Mouse (Mus musculus): ENCODE data around the gene Zbtb48. TPM values are rescaled to one million over a fixed set of nuclear protein-coding genes. Genes with fewer than 3 reads are reported as not detected.
"Not testable (repeated sequence)": the region's sequence is repeated elsewhere in the genome, so short reads cannot be mapped to it uniquely, and the experiment has no call there.

Gene Zbtb48
- polyA plus RNA-seq, 1 experiment from 2014 or later, result 16.6 TPM

- peaks cover 11% of the 10 kb centered on the region for H3K4me1 ChIP-seq (ENCODE audit: control insufficient read depth, insufficient read depth, low read length)
- H3K4me2 ChIP-seq (ENCODE audit: low read depth, low read length); H3K27ac ChIP-seq (ENCODE audit: low read length); H3K9ac ChIP-seq (ENCODE audit: low read depth, low read length); H3K4me3 ChIP-seq (ENCODE audit: low read length); ATAC-seq; H3K36me3 ChIP-seq (ENCODE audit: control insufficient read depth, insufficient read depth, low read length); H3K9me3 ChIP-seq (ENCODE audit: control insufficient read depth, low read length); H3K27me3 ChIP-seq (replicated peaks; ENCODE audit: control insufficient read depth, insufficient read depth, low read length): not testable (repeated sequence)
- WGBS, result 91% methylated on average over 6 of the region's 6 CpGs
Observed at GRCm38 (mm10) chr4:152036464-152036863, 9.0 kb upstream of the Zbtb48 start.

DNA sequence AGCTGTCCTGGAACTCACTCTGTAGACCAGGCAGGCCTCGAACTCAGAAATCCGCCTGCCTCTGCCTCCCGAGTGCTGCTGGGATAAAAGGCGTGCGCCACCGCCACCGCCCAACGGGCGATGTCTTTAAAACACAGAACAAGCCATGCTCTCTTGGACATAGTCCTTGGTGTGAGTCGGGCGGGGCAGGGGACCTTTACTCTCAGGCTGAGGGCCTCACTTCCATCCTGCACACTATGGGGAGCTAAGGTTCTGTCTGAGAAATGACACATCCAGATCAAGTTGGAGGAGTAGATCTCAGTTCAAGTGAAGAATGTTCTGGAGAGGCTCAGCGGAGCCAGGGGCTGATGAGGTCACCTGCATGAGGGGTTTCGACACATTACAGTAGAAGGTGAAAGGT, 5.5 kb upstream of the Zbtb48 start:
- Histone ChIP-seq H3K9me3 (ENCODE audit: control insufficient read depth, low read length) (no peaks in the 10 kb centered on the region), H3K4me2 (ENCODE audit: low read depth, low read length) (no peak overlapping the region), H3K4me1 (ENCODE audit: control insufficient read depth, insufficient read depth, low read length) (peaks cover 9% of the 10 kb centered on the region), H3K9ac (ENCODE audit: low read depth, low read length) (peak overlapping the region; percentile 21; the same call in 1 of the 2 replicates), H3K27me3 (replicated peaks; ENCODE audit: control insufficient read depth, insufficient read depth, low read length) (no peaks in the 10 kb centered on the region), H3K36me3 (ENCODE audit: control insufficient read depth, insufficient read depth, low read length) (no peaks in the 10 kb centered on the region), H3K27ac (ENCODE audit: low read length) (no peak overlapping the region), H3K4me3 (ENCODE audit: low read length) (no peak overlapping the region)
- WGBS, result 87% methylated on average over 13 of the region's 13 CpGs
- ATAC-seq, result peak; percentile 63

GRCm38 (mm10) chr4:152029997-152030396, 2.5 kb upstream of the Zbtb48 start:
- no peaks in the 10 kb centered on the region for H3K27me3 ChIP-seq (replicated peaks; ENCODE audit: control insufficient read depth, insufficient read depth, low read length)
- H3K4me3 ChIP-seq (ENCODE audit: low read length), result no peak overlapping the region
- H3K9ac ChIP-seq (ENCODE audit: low read depth, low read length), result no peak overlapping the region
- no peak overlapping the region for H3K27ac ChIP-seq (ENCODE audit: low read length)
- ATAC-seq, result no peak
- no peaks in the 10 kb centered on the region for H3K36me3 ChIP-seq (ENCODE audit: control insufficient read depth, insufficient read depth, low read length)
- H3K4me1 ChIP-seq (ENCODE audit: control insufficient read depth, insufficient read depth, low read length), result peaks cover 29% of the 10 kb centered on the region
- H3K9me3 ChIP-seq (ENCODE audit: control insufficient read depth, low read length), result no peaks in the 10 kb centered on the region
- WGBS, result 83% methylated on average over 4 of the region's 4 CpGs
- H3K4me2 ChIP-seq (ENCODE audit: low read depth, low read length), result no peak overlapping the region

DNA sequence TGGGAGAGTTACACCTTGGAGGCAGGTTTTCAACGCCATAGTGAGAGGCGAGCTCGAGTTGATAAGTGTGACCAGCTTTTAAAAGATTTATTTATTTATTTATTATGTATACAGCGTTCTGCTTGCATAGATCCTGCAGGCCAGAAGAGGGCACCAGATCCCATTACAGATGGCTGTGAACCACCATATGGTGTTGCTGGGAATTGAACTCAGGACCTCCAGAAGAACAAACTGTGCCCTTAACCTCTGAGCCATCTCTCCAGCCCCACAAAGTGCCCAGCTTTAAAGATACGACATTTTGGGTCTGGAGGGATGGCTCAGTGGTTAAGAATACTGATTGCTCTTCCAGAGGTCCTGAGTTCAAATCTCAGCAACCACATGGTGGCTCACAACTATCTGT, 1.6 kb upstream of the Zbtb48 start:
- 45% methylated on average over 5 of the region's 5 CpGs for WGBS
- Histone ChIP-seq H3K4me3 (ENCODE audit: low read length) (no peak overlapping the region), H3K9me3 (ENCODE audit: control insufficient read depth, low read length) (no peaks in the 10 kb centered on the region), H3K4me2 (ENCODE audit: low read depth, low read length) (no peak overlapping the region), H3K9ac (ENCODE audit: low read depth, low read length) (no peak overlapping the region), H3K36me3 (ENCODE audit: control insufficient read depth, insufficient read depth, low read length) (no peaks in the 10 kb centered on the region), H3K27me3 (replicated peaks; ENCODE audit: control insufficient read depth, insufficient read depth, low read length) (no peaks in the 10 kb centered on the region), H3K27ac (ENCODE audit: low read length) (no peak overlapping the region), H3K4me1 (ENCODE audit: control insufficient read depth, insufficient read depth, low read length) (peaks cover 29% of the 10 kb centered on the region)
- ATAC-seq, result no peak

DNA sequence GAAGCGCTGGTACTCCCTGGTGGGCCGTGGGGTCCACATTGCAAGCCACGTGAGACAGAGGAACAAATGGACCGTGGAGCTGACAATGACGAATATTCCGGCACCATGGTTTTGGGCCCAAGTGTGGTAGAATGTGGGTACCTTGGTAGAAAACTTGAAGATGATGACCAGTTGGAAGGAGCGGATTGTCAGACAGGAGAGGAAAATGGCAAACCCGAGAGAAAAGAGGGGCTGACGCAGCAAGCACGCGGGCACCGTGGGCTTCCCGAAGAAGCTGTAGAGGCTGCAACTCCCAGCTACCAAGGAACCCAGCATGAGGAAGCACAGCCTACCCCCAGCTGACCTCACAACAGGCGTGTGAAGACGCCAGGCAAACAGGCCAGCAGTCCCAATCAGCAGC, 985 bp upstream of the Zbtb48 start:
- H3K27ac ChIP-seq (ENCODE audit: low read length), result no peak overlapping the region
- no peak overlapping the region; the same call in 1 of the 2 replicates for H3K4me3 ChIP-seq (ENCODE audit: low read length)
- H3K9me3 ChIP-seq (ENCODE audit: control insufficient read depth, low read length), result no peaks in the 10 kb centered on the region
- peak overlapping the region; percentile 96 for H3K4me2 ChIP-seq (ENCODE audit: low read depth, low read length)
- H3K27me3 ChIP-seq (replicated peaks; ENCODE audit: control insufficient read depth, insufficient read depth, low read length), result no peaks in the 10 kb centered on the region
- H3K36me3 ChIP-seq (ENCODE audit: control insufficient read depth, insufficient read depth, low read length), result no peaks in the 10 kb centered on the region
- H3K4me1 ChIP-seq (ENCODE audit: control insufficient read depth, insufficient read depth, low read length), result peaks cover 29% of the 10 kb centered on the region
- no peak for ATAC-seq
- H3K9ac ChIP-seq (ENCODE audit: low read depth, low read length), result peak overlapping the region; percentile 78; the same call in 1 of the 2 replicates
- 61% methylated on average over 15 of the region's 15 CpGs for WGBS

DNA sequence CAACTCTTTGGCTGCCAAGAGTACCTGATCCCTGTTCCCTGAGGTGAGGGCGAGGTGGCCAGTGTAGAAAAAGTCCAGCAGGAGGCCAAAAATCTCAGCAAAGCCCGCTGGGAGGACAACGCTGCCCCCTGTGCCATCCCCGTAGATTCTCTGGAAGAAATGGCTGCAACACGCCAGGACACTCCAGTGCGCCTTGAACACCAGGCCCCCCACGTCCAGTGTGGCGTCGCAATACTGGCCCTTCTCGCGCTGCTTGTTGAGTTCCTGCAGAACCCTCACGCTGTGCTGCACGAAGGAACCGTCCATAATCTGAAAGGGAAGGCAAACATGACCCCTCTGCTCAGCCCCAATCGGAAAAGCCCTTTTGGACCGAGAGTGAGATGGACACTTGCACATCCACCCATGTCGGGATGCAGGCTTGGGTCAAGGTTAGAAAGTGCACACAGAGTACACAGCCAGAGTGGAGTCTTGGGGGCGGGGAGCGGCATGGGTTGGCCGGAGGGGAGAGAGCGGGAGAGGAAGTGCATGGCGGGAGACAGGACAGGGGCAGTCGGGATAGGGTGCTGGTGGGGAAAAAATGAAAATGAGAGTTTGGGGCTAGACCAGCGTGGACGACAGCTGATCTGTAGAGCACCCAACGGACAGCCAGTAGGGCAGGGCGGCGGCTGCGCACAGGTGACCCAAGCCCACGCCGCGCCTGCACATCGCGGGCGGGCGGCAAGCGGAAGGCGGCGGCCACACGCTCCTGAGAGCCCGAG, 541 bp downstream of the Zbtb48 start:
- Histone ChIP-seq H3K4me3 (ENCODE audit: low read length) (peak overlapping the region; percentile 82), H3K36me3 (ENCODE audit: control insufficient read depth, insufficient read depth, low read length) (peaks cover 5% of the 10 kb centered on the region; the same call in 1 of the 2 replicates), H3K4me2 (ENCODE audit: low read depth, low read length) (peak overlapping the region; percentile 94), H3K27ac (ENCODE audit: low read length) (peak overlapping the region; percentile 63), H3K4me1 (ENCODE audit: control insufficient read depth, insufficient read depth, low read length) (peaks cover 27% of the 10 kb centered on the region), H3K9me3 (ENCODE audit: control insufficient read depth, low read length) (no peaks in the 10 kb centered on the region), H3K9ac (ENCODE audit: low read depth, low read length) (peak overlapping the region; percentile 78), H3K27me3 (replicated peaks; ENCODE audit: control insufficient read depth, insufficient read depth, low read length) (no peaks in the 10 kb centered on the region)
- peak; percentile 75 for ATAC-seq
- 1% methylated on average over 41 of the region's 41 CpGs for WGBS

DNA sequence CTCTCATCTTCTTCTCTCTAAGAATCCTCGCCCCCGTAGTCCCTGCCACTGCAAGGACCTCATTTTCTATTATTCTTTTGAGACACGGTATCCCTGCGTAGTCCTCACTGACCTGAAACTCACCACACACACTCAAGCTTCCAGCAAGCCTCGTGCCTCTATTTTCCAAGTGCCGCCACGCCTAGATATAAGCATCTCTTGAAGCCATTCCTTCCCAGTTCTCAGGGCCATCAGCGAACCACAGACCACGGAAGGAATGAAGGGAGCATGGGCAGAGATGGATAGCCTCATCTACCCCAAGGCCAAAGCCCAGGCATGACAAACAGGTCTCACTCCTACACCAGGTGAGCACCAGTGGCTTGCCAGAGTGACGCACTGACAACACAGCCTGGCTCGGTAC, 2.9 kb downstream of the Zbtb48 start:
- H3K9me3 ChIP-seq (ENCODE audit: control insufficient read depth, low read length), result no peaks in the 10 kb centered on the region
- no peak overlapping the region for H3K4me2 ChIP-seq (ENCODE audit: low read depth, low read length)
- no peak for ATAC-seq
- H3K36me3 ChIP-seq (ENCODE audit: control insufficient read depth, insufficient read depth, low read length), result peaks cover 22% of the 10 kb centered on the region
- H3K4me3 ChIP-seq (ENCODE audit: low read length), result no peak overlapping the region
- peaks cover 27% of the 10 kb centered on the region for H3K4me1 ChIP-seq (ENCODE audit: control insufficient read depth, insufficient read depth, low read length)
- H3K27me3 ChIP-seq (replicated peaks; ENCODE audit: control insufficient read depth, insufficient read depth, low read length), result no peaks in the 10 kb centered on the region
- H3K9ac ChIP-seq (ENCODE audit: low read depth, low read length), result no peak overlapping the region
- no peak overlapping the region for H3K27ac ChIP-seq (ENCODE audit: low read length)
- 85% methylated on average over 11 of the region's 11 CpGs for WGBS

GRCm38 (mm10) chr4:152022506-152022905, 5.0 kb downstream of the Zbtb48 start:
- no peak for ATAC-seq
- Histone ChIP-seq H3K27ac (ENCODE audit: low read length) (no peak overlapping the region), H3K9ac (ENCODE audit: low read depth, low read length) (no peak overlapping the region), H3K4me2 (ENCODE audit: low read depth, low read length) (no peak overlapping the region), H3K4me3 (ENCODE audit: low read length) (no peak overlapping the region), H3K9me3 (ENCODE audit: control insufficient read depth, low read length) (no peaks in the 10 kb centered on the region), H3K27me3 (replicated peaks; ENCODE audit: control insufficient read depth, insufficient read depth, low read length) (no peaks in the 10 kb centered on the region), H3K4me1 (ENCODE audit: control insufficient read depth, insufficient read depth, low read length) (peaks cover 19% of the 10 kb centered on the region), H3K36me3 (ENCODE audit: control insufficient read depth, insufficient read depth, low read length) (peaks cover 24% of the 10 kb centered on the region)
- WGBS, result 88% methylated on average over 8 of the region's 8 CpGs

GRCm38 (mm10) chr4:152021568-152022097, 5.8 kb downstream of the Zbtb48 start:
- peaks cover 24% of the 10 kb centered on the region for H3K36me3 ChIP-seq (ENCODE audit: control insufficient read depth, insufficient read depth, low read length)

More at GRCm38 (mm10) chr4:152021568-152022097, 5.8 kb downstream of the Zbtb48 start:
- no peak overlapping the region for H3K27ac ChIP-seq (ENCODE audit: low read length)
- no peak for ATAC-seq
- no peak overlapping the region for H3K4me2 ChIP-seq (ENCODE audit: low read depth, low read length)
- peaks cover 15% of the 10 kb centered on the region for H3K4me1 ChIP-seq (ENCODE audit: control insufficient read depth, insufficient read depth, low read length)
- H3K9me3 ChIP-seq (ENCODE audit: control insufficient read depth, low read length), result no peaks in the 10 kb centered on the region
- H3K27me3 ChIP-seq (replicated peaks; ENCODE audit: control insufficient read depth, insufficient read depth, low read length), result no peaks in the 10 kb centered on the region
- no peak overlapping the region for H3K9ac ChIP-seq (ENCODE audit: low read depth, low read length)
- 79% methylated on average over 12 of the region's 12 CpGs for WGBS
- H3K4me3 ChIP-seq (ENCODE audit: low read length), result no peak overlapping the region
